Mouse (Mus musculus) lung, adult 2 months (tissue): ENCODE data around the gene Fam151a. TPM values are rescaled to one million over a fixed set of nuclear protein-coding genes. Genes with fewer than 3 reads are reported as not detected.
"Not testable (repeated sequence)": the region's sequence is repeated elsewhere in the genome, so short reads cannot be mapped to it uniquely, and the experiment has no call there.

ENCODE experiments used
- DNase-seq: peaks from one replicate; pipeline ENCODE4 v3.0.0; 2022
- H3K4me1 ChIP-seq: fragments of 200-500 bp; 2 replicates; pipeline ENCODE4 v1.6.1; 2011; ENCODE audit warnings: low read length; ENCODE audit not compliant: control insufficient read depth, insufficient read depth
- H3K4me3 ChIP-seq: fragments of 200-500 bp; replicated peaks from 2 replicates; pipeline ENCODE3; 2011; ENCODE audit warnings: low read depth, mild to moderate bottlenecking, control low read depth, low read length; ENCODE audit errors: extremely low read depth
- CTCF ChIP-seq: fragments of 200-500 bp; IDR thresholded peaks from 2 replicates; pipeline ENCODE4 v1.5.1; 2011; ENCODE audit warnings: mild to moderate bottlenecking, low read length, control low read depth; ENCODE audit not compliant: insufficient read depth
- POLR2A ChIP-seq: fragments of 200-500 bp; IDR thresholded peaks from 2 replicates; pipeline ENCODE4 v1.6.1; 2011; ENCODE audit warnings: low read depth, mild to moderate bottlenecking, control low read depth, low read length, borderline replicate concordance; ENCODE audit errors: extremely low read depth
- WGBS: fragments of 180-500 bp; shearing (Covaris S2); methylation state at CpG from one replicate; pipeline ENCODE4 v1.1.7; 2018; 5-methylcytosine and 5-hydroxymethylcytosine counted together
- polyA plus RNA-seq: library from polyadenylated mRNA; depleted of rRNA; stranded (reverse); fragments of >200 nt; gene quantifications from 2 replicates; pipeline ENCODE4 v1.2.3, GENCODE M21; 2012; rRNA removed

The Fam151a gene
- polyA plus RNA-seq, 1 experiment, result 0.77 TPM

DNA sequence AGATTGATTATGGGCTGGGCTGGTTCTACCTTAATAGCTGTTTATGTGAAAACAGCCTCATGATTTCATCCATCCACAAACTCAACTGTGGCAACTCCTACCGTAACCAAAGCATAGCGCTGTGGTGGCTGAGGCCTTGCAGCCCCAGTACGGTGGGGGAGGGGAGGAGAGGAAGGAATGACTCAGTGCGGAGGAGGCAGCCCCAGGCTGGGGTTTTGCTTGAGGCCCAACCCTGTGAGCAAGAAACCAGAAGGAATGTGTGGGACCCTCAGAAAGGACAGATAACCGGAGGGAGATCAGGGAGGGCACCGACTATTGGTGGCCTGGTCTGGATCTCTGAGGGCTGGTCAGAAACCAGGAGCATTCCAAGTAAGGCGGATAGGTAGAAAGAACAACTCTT, 54.1 kb downstream of the Fam151a start:
- DNase-seq, result no peak
- Histone ChIP-seq H3K4me3 (no peak overlapping the region), H3K4me1 (0 out of 2 replicates have a peak, but pooled peaks cover 5% of the 10 kb centered on the region)
- 61% methylated on average over 7 of the region's 7 CpGs for WGBS
- no peak for TF ChIP-seq CTCF
- no peak for TF ChIP-seq POLR2A

DNA sequence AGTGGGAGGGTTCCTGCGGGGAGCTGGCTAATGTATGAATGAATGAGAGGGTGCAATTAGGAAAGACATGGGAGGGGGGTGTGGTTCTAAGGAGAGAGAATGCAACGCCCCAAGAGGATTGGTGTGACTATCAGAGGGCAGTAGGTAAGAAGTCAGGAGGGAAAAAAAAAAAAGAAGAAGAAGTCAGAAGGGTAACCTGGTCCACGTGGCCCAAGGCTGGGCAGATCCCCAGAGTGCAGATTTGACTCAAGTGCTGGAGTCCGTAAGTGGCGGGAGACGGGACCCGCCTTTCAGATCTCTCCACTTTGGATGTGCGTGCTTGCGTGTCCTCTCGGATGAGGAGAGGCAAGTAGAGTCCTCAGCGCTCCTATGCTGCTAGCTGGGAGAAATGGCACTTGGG, 54.9 kb downstream of the Fam151a start:
- no peak for DNase-seq
- Histone ChIP-seq H3K4me3 (no peak overlapping the region), H3K4me1 (0 out of 2 replicates have a peak, but pooled peaks cover 5% of the 10 kb centered on the region)
- 75% methylated on average over 11 of the region's 11 CpGs for WGBS
- TF ChIP-seq CTCF, result no peak
- TF ChIP-seq POLR2A, result no peak

DNA sequence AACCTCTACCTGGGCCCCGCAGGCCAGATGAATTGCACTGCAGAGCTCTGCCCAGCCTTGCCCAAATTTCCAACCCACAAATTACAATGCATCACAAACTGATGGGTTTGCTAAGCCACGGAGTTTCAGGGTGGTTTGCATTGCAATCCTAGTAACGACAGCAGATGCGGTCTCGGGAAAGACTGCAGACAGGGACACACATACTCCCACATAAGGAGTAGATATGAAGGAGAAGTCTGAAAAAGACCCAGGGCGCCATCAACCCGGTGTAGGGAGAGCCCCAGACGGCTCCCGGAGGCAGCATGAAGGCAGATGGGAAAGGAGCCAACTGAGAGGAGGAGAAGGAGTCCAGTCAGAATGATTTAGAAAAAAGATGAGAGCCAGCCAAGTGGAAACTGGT, 56.0 kb downstream of the Fam151a start:
- Histone ChIP-seq H3K4me3 (no peak overlapping the region), H3K4me1 (0 out of 2 replicates have a peak, but pooled peaks cover 5% of the 10 kb centered on the region)
- TF ChIP-seq CTCF (no peak), POLR2A (no peak)
- DNase-seq, result no peak
- 58% methylated on average over 9 of the region's 9 CpGs for WGBS

DNA sequence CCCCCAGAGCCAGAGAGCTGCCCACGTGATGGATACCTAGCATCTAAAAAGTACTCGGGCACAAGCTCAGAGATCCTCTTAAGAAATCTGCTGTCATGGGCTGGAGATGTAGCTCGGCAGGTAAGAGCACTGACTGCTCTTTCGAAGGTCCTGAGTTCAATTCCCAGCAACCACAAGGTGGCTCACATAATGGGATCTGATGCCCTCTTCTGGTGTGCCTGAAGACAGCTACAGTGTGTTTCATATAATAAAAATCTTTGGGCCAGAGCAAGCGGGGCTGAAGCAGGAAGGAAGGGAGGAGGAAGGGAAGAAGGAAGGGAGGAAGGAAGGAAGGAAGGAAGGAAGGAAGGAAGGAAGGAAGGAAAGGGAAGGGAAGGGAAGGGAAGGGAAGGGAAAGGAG, 56.5 kb downstream of the Fam151a start:
- 75% methylated on average over 5 of the region's 5 CpGs for WGBS
- H3K4me1 ChIP-seq, DNase-seq, H3K4me3 ChIP-seq: not testable (repeated sequence)

DNA sequence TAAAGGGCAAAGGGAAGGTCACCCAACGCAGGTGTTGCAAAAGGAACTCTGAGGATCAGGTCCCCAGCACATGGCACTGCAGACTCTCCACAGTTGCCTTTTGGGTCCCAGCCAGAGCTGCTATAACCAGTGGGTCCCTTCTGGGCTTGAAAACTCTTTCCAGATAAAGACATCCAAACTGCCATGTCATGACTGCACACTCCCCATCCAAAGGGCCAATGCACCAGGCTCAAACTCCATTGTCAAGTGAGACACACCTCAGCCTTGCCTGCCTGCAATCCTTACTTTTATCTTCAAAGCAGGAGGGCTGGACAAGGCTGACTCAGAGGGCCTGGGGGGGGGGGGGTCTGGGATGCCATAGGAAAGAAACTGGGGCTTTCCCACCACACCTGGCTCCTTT, 57.2 kb downstream of the Fam151a start:
- no peak for TF ChIP-seq POLR2A
- Histone ChIP-seq H3K4me1 (0 out of 2 replicates have a peak, but pooled peaks cover 2% of the 10 kb centered on the region), H3K4me3 (no peak overlapping the region)
- WGBS, result 94% methylated on average over 1 of the region's 1 CpGs
- DNase-seq, result no peak

DNA sequence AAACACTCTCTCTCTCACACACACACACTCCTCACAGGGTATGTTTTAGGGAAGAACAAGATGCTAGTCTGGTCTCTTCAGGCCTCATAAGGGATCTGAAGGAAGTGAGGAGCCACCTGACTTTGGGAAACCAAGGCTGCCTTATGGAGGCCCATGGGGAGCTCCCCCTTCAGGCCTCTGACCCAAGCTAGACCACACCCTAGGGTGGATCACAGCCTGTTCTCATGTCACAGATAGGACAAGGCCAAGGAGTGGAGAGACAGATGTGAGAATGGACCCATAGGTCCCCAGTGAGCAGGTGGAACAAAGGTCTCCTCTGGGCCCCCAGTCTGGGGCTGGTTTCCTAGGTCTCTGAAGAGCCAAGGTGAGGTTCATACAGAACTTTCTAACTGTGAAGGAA, 58.6 kb downstream of the Fam151a start:
- no peaks in the 10 kb centered on the region for H3K4me1 ChIP-seq
- TF ChIP-seq POLR2A, result no peak
- TF ChIP-seq CTCF, result no peak
- no peak overlapping the region for H3K4me3 ChIP-seq
- DNase-seq, result no peak

DNA sequence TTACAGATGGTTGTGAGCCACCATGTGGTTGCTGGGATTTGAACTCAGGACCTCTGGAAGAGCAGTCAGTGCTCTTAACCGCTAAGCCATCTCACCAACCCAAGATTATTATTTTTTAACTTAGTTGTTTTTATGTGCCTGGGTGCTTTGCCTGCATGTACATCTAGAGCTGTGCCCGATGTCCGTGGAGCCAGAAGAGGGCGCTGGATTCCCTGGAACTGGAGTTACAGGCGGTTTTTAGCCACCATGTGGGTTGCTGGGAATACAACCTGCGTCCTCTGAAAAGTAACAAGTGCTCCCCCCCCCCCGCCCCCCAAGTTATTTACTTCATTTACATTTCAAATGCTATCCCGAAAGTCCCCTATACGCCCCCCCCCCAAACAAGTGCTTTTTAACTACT, 60.1 kb downstream of the Fam151a start:
- not testable (repeated sequence) for H3K4me1 ChIP-seq, H3K4me3 ChIP-seq, DNase-seq
- WGBS, result 97% methylated on average over 9 of the region's 9 CpGs

DNA sequence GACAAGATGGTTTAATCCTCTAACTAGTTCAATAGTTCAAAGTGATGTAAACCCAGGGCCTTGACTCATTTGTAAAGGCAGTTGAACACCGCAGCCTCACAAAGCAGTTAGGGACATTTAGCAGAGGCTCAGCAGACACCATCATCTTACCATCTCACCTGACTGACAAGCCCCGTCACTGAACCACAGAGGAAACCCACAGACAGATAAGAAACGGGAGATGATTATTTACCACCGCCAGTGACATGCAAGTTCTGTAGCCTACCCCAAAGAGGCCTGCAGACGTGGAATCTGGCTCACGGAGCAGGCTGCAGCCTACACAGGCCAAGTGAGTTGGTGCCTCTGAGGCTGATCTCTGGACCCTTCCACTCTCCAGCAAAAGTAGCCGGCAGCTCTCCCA, 60.6 kb downstream of the Fam151a start:
- no peak for DNase-seq
- TF ChIP-seq POLR2A (no peak), CTCF (no peak)
- WGBS, result 83% methylated on average over 7 of the region's 7 CpGs
- H3K4me3 ChIP-seq, result no peak overlapping the region
- no peaks in the 10 kb centered on the region for H3K4me1 ChIP-seq

DNA sequence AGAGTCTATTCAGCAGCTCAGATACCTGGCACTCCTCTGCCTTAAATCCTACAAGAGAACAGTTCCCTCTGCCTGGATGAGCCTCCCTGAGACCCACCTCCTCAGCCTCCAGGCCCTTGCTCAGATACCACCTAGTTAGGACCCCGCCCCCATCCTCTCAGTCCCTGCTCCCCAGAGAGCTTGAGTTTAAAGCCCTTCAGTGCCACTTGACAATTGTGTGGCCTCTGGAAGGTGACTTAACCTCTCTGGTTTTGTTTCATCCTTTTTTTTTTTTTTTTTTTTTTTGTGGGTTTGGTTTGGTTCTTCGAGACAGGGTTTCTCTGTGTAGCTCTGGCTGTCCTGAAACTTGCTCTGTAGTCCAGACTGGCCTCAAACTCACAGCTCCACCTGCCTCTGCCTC, 61.6 kb downstream of the Fam151a start:
- Histone ChIP-seq H3K4me3 (no peak overlapping the region), H3K4me1 (no peaks in the 10 kb centered on the region; the same call in 1 of the 2 replicates)
- 66% methylated on average over 2 of the region's 2 CpGs for WGBS
- no peak for DNase-seq
- TF ChIP-seq POLR2A, result no peak
- no peak for TF ChIP-seq CTCF

Other genes starting within 250 kb of the Fam151a start
- gene Bsnd, start 241.6 kb upstream of the Fam151a start, polyA plus RNA-seq, result not detected in 2 replicates
- gene Dhcr24, start 172.9 kb upstream of the Fam151a start, polyA plus RNA-seq, result 81.7 and 94.0 TPM in 2 replicates
- gene Lexm, start 116.6 kb upstream of the Fam151a start, polyA plus RNA-seq, result 0.11 TPM in 1 of 2 replicates, not detected in the other
- gene Ttc22, start 111.5 kb upstream of the Fam151a start, polyA plus RNA-seq, result 1.8 and 8.2 TPM in 2 replicates
- 3.5 and 7.8 TPM in 2 replicates for gene Pars2, start 82.8 kb upstream of the Fam151a start, polyA plus RNA-seq
- 27.4 and 37.1 TPM in 2 replicates for gene Ttc4, start 54.9 kb upstream of the Fam151a start, polyA plus RNA-seq
- gene Mroh7, start 3.0 kb upstream of the Fam151a start, polyA plus RNA-seq, result 0.41 and 1.5 TPM in 2 replicates
- 9.8 and 18.6 TPM in 2 replicates for gene Acot11, start 71.1 kb downstream of the Fam151a start, polyA plus RNA-seq
- gene Ssbp3, start 176.8 kb downstream of the Fam151a start, polyA plus RNA-seq, result 41.0 and 43.2 TPM in 2 replicates